Mouse (Mus musculus): ENCODE measurements around the gene Ak1.

Ak1 gene

DNA sequence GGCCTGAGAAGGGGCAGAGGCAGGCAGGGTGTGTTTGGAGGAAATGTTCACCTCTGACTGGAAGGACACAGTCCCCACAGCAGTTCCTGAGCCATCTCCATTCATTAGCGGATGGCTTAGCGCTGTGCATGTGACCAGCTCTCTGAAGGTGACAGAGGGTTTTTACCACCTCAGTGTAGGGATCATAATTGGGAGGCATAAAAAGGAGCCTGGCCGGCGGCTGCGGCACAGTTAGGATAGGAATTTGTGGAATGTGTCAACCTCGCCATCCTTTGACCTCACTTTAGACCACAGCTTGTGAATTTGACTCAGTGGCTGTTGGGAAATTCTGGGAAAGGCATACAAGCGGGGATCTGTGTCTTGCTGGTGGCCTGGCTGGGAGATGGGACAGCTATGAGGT, 32.2 kb downstream of the Ak1 start:
- peak; percentile 38 for DNase-seq (ENCODE audit: low read depth, low spot score)

DNA sequence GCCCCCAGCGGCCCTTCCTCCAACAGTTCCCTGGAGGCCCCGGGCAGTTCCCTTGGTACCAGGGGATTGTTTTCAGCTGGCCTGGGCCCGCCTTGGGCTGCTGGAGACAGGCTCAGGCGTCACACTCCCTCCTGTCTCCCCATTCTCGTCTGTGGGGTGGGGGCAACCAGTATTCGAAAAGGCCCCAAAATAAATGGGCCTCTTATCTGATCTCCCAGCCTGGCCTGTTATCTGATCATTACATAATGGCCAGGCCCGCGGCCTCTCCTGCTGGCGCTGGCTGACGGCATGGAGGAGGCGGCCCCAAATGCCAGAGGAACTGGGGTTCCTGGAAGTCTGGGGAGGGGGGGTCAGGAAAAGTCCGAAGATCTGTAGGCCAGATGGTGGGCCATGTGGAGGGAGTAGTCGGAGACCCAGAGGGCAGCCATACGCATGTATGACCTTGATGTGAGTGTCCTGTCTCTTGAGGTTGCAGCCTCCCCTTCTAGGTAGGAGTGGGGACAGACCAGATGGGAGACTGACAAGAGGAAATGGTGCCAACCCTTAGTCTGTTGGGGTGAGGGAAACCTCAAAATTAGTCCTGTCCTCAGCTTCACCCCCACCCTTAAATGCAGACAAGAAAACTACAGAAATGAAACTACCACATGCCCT, 33.3 kb downstream of the Ak1 start:
- no peak for DNase-seq (ENCODE audit: low read depth, low spot score)

DNA sequence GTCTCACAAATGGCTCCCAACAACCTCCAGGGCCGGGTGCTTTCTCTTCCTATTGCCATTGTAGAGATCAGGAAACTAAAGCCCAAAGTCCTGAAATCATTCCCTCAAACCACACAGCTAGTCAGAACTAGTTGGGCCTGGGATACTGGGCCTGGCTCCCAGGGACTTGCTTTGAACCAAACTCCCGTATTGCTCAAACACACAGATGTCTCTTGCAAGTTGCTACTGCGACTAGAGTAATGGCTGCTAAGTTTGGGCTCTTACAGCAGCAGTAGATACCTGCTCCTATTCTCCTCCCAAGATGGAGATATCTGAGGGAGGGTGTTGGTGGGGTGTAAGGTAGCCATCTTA, 33.8 kb downstream of the Ak1 start:
- no peak for DNase-seq (ENCODE audit: low read depth, low spot score)

DNA sequence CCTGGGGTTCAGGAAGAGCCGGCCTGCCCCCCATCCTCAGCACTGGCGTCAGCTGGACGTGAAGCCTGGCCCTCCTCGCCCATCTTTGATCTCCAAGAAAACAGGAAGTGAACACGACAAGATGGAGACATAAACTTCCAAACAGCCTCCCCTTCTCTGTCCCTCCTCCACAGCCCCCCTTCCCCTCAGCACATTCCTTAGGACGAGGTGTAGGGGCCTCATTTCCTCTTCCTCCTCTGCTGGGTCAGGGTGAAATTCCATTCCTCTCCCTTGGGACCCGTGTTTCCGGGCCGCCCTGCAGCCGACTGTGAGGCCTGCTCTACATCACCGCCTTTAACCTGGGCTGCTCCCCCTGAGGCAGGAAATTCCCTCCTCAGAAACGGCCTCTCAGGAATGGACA, 34.3 kb downstream of the Ak1 start:
- DNase-seq (ENCODE audit: low read depth, low spot score), result no peak

DNA sequence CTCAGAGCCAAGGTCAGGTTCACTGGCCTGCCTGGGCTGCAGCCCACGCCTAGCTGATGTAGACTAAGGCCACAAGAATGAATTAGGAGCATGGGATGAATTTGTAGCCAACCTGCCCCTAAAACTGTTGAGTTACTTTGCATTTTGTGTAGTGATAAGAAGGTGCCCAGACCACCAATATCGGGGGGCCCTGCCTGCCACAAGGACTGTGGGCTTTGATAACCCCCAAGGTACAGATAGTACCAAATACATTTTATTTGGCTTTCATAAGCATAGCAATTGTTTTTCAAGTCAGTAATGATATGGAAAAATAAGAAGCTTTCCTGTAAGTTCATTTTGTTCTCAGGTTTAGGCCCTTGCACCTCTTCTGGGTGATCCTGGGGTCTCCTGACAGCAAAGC, 37.3 kb downstream of the Ak1 start:
- no peak for DNase-seq (ENCODE audit: low read depth, low spot score)

DNA sequence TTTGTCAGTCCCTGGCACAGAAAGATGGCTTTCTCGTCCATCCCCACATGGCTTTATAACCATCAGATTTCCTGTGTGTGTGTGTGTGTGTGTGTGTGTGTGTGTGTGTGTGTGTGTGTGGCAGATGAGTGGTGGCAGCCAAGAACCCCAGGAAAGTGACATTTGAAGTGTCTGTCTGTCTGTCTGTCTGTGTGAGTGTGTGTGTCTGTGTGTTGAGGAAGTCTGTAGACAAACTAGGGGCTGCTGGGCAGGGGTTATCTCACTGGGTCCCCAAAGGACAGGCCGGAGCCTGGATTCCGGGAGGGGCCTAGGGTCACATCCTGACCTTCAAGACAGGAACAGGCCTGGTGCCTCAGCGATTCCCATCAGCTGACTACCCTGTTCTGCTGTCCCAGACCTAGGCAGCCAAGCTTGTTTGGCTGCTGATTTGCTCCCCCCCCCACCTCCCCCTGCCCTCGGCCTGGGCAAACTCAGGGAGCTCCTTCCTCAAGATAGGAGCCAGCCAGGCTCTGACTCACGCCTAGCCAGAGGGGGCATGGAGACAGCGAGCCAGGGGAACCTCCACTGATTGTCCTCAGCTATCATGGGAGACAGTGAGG, 40.0 kb downstream of the Ak1 start:
- no peak for DNase-seq (ENCODE audit: low read depth, low spot score)

DNA sequence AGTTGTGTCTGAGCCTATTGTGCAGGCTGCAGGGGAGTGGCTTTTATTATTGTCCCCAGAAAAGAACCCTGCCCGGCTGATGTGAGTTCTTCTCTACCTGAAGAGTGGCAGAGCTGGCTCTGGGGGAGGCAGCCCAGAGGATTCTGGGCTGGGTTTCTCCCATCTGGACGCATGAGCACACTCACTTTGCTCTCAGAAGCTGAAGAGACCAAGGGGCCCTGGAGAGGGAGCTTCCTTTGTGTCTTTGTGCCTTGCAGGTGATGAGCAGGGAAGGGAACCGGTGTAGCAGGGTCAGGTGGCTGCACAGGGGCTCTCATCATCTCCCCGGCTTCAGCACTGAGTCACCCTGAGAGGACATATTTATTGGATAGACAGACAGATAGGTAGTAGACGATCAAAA, 40.7 kb downstream of the Ak1 start:
- DNase-seq (ENCODE audit: low read depth, low spot score), result no peak

DNA sequence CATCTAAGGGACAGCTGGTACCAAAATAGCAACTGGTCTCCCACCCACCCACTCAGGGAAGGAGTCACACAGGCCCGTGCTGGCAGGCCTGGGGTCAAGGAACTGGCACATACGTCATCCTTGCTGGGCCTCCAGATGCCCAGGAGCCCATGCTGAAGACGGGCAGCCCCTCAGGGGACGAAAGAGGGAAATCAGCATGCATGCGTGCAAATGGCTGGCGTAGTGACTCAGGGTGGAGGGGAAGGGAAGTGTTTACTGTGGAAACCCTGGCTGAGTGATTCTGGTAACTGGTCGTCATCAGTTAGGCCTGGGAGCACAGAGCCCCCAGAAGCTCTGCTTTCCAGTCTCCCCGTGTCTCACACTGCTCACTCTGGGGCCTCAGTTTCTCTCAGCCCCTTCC, 43.8 kb downstream of the Ak1 start:
- DNase-seq (ENCODE audit: low read depth, low spot score), result no peak

DNA sequence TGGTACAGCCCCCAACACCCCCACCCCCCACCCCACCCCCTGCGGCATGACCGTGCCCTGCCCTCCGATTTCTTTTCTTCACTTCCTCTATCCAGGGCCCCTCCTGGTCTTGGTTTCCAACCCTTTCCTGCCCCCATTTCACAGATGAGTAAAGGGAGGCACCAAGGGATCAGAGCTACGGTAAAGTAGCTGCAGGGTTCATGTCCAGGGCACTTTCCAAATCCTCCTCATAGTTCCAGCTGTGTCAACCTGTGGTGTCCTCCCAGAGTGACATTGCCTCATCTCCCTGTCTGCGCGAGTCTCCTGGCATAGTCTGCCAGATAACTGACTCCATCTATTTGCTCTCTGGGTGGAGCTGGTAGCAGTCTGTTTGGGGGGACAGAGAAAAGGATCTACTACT, 44.3 kb downstream of the Ak1 start:
- DNase-seq (ENCODE audit: low read depth, low spot score), result no peak

DNA sequence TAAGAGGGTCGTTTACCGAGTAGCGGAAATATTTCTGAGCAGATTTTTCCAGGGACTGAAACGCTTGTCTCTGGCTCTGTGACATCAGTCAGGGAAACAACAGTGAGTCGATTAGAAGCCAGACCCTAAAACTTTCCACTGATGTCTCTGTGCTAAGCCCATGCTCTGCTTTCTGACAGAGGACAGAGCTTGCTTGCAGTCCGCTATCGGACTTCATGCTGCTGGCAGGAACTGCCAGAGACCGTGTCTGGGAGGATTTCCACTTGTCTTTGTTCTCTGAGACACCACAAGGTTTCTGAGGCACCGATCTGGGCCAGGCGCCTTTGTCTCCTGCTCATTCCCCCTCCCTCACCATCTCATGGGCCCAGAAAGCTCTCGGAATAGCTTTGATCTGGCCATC, 46.2 kb downstream of the Ak1 start:
- no peak for DNase-seq (ENCODE audit: low read depth, low spot score)

DNA sequence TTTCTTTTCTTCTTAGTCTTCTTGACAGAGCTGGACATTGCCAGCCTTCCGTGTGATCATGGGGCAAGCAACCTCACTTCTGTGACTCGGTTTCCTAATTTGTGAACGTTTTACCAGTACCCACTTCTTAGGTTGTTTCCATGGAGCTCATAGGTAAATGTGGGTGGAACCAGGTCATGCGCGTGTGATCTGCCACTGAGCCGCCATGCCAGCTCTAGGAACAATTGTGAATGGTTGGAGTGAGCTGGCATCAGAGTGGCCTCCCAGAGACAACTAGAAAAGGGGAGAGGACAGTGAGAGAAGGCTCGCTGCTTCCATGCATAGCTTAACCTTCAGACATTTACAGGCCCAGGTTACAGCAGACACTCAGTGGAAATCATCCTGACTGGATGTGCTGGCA, 46.6 kb downstream of the Ak1 start:
- no peak for DNase-seq (ENCODE audit: low read depth, low spot score)

DNA sequence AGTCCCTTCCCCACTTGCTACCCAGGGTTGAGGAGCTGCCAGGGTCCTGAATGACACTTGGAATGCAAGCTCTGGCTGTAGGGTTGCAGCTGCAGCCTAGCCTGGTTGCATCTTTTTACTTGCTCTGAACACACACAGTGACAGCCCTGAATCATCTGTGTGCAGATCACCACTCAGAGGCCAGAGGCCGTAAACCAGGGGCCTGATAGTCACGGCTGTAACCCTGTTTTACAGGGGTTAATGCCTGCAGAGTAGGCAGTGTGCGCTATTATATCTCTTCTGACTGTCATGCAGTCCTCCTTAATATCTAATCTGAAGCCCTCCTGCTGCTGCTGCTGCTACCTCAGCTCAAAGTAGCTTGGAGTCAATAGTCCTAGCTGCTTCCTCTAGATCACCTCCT, 48.3 kb downstream of the Ak1 start:
- DNase-seq (ENCODE audit: low read depth, low spot score), result no peak

DNA sequence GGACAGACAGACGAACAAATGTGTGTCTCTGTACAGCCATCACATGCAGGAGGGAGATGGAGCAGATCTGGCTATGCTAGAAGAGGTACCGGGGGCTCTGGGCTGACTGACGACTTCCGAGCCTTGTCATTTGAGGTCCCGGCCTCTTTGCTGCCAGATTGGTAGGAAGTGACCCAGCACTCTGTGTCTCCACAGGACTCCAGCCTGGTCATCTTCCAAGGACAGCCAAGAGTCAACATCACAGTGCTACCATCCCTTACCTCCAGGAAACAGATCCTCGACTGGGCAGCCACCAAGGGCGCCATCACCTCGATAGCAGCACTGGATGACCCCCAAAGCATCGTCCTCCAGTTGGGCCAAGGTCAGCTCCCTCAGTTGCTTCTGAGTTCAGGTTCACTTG, 49.6 kb downstream of the Ak1 start:
- no peak for DNase-seq (ENCODE audit: low read depth, low spot score)

DNA sequence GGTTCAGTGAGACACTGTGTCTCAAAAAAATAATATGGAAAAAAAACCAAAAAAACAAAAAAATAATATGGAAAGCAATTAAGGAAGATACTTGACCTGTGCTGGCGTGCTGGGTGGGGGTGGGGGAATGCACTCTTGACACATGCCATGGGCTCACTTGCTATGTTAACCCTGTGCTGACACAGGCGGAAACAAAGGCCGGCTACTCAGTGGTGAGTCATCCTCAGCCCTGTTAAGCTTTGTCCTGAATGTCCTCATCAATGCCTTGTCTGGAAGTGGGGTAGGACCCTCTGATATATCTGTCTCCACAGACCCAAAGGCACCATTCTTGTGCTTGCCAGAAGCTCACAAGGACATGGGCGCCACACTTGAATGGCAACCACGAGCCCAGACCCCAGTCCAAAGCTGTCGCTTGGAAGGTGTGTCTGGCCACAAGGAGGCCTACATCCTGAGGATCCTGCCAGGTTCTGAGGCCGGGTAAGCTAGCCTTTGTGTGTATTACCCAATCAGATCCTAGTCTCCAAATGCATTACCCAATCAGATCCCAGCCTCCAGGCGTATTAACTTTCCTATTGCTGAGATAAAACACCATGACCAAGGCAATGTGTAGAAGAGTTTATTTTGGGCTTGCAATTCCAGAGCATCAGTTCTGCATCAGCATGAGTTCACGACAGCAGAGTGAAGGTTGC, 50.5 kb downstream of the Ak1 start:
- no peak for DNase-seq (ENCODE audit: low read depth, low spot score)

DNA sequence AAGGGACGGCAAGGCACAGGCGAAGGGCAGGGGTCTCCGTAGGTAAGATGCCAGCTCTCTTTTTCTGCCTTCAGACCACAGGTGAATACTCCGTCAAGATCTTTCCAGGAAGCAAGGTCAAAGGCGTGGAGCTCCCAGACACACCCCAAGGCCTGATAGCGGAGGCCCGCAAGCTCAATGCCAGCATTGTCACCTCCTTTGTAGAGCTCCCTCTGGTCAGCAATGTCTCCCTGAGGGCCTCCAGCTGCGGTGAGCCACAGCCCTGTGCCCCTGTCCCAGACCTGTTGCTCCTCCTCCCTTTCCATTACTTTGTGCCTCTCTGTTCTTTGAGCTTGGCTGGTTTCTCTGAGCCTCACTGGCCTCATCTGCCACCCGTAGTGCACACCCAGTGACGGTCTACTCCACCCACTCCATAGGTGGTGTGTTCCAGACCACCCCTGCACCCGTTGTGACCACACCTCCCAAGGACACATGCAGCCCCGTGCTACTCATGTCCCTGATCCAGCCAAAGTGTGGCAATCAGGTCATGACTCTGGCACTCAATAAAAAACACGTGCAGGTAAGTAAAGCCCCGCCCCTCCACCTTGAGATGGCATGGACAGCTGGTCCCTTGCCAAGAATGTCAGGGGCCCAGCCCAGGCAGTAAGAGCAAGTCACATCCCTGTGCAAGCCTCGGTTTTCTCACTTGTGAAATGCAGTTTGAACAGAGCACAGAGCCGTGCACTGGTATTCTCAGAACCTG, 51.8 kb downstream of the Ak1 start:
- no peak for DNase-seq (ENCODE audit: low read depth, low spot score)

DNA sequence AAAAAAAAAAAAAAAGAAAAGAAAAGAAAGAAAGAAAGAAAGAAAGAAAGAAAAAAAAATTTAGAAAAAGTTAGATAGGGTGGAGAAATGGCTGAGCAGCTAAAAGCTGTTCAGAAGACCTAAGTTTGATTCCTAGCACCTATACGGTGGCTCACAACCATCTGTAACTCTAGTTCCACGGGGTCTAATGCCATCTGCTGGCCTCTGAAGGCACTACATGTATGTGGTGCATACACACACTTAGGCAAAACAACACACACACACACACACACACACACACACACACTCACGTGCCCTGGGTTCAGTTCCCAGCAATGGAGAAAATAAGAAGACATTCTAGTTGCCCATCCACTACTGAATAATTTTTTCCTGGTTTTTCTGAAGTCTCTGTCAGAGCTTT, 55.3 kb downstream of the Ak1 start:
- peak; percentile 54 for DNase-seq (ENCODE audit: low read depth, low spot score)

DNA sequence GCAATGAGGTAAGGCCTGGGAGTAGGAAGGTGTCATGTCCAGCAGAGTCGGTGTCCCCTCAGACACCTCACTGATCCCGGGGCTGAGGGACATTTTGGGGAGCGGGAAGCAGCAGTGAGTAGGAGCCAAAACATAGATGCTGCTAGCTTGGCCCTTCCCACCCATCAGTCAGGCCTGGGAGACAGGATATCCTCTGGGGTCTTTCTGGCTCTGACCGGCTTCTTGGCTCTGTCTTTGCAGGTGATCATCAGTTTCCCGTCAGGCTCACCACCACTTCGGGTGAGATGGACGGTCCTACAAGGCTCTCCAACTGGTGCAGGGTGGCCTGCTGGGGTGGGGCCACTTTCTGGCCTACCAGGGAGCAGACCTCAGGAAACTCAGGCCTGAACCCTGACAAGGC, 56.1 kb downstream of the Ak1 start:
- no peak for DNase-seq (ENCODE audit: low read depth, low spot score)

DNA sequence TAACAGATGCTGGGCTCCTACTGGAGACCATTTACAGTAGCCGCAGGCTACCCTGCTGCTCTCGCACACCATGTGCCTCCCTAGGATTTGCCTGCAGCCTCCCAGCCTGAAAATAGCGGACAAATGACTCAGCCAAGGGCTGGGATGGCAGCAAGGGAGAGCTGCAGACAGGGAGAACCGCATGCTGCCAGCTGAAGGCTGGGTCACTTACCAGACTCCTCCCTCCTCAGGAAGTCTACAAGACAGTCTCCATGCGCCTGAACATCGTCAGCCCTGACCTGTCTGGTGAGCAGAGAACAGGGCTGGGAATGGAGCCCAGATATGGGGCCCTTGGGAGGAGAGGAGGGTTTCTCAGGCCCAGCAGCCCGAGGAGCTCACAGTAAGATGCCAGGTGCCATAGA, 58.5 kb downstream of the Ak1 start:
- DNase-seq (ENCODE audit: low read depth, low spot score), result no peak

DNA sequence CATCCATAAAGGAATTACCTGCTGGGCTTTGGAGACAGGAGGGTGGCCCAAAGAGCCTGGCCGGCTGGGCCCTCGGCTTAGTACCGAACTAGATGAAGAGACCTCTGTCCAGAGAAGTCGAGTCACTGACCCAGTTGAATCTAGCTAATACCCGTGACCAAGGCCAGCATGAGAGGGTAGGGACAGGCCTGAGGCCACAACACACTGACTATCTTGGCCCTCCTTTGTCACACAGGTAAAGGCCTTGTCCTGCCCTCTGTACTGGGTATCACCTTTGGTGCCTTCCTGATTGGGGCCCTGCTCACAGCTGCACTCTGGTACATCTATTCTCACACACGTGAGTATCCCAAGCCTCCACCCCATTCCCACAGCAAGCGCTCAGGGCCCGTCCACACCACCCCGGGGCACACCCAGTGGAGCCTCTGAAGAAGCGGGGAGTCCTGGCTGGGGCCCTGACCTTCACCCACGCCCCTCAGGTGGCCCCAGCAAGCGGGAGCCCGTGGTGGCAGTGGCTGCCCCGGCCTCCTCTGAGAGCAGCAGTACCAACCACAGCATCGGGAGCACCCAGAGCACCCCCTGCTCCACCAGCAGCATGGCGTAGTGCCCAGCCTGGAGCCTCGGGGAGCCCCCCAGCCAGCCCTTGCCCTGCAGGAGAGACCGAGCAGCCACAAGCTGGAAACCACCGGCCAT, 59.5 kb downstream of the Ak1 start:
- DNase-seq (ENCODE audit: low read depth, low spot score), result no peak

DNA sequence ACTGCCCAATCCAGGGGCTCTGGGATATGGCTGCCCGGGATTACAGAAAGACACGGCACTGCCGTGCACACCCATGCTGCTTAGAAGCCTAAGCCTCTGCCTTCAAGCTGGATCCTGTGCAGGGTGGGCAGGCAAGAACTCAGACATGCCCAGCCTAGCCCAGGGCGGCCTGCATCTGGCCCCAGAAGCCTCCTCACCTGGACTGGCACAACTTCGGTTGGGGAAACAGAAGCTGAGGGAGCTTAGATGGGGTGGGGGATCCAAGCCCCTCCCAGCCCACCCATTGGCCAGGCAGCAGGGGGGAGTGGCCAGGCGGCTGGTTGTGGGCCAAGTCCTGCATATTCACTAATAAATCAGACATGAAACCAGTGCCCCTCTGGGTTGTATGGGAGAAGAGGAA, 60.2 kb downstream of the Ak1 start:
- DNase-seq (ENCODE audit: low read depth, low spot score), result no peak

DNA sequence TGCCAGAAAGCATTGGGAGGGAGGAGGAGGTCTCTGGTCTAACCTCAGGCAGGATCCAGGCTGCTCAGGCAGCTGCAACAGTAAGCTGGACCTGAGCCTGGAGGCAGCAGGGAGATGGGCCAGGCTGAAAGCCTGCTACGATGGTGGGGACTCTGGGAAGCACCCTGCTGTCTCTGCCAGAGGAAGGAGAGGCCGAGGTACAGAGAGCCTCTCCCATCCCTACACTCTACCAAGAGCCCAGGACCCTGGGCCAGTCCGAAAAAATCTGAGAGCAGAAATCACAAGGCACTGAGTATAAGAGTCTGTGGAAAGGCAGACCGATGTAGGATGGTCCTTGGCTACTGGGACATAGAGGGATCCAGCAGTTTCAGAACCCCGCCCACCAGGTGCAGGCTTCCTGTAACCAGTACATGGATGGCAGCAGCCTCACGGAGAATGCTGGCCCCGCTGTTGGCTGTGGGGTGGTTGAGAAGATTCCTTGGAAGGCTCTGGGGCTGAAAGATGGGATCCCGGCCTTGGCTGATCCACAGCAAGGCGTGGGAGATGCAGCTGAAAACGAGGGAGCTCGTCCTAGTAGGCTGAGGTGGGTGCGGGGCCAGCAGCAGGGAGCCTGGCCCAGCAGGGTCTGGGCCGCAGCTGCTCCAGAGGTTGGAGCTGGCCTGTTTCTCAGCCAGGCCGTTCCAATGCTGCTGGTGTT, 61.3 kb downstream of the Ak1 start:
- DNase-seq (ENCODE audit: low read depth, low spot score), result no peak

DNA sequence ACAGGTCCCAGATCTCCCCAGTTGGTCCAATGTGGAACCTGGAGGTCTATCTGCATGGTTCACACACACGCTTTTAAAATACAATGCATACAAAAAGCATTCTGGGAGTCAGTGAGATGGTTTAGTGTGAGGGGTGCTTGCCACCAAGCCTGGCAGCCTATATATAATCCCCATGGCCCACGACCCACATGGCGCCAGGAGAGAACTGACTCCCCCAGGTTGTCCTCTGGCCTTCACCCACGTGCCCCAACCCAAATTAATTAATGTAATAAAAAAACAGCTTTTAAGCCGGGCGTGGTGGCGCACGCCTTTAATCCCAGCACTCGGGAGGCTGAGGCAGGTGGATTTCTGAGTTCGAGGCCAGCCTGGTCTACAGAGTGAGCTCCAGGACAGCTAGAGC, 62.1 kb downstream of the Ak1 start:
- no peak for DNase-seq (ENCODE audit: low read depth, low spot score)

All from ES-CJ7 (cell line).